ENCODE assay signal across 8 mouse cellular contexts in genomic region chr3:101812341-101812962, GRCm38 (mm10). TPM values are rescaled to one million over a fixed set of nuclear protein-coding genes. Genes with fewer than 3 reads are reported as not detected.
A peak's percentile ranks its signal among the peaks of the same experiment; 100 is the strongest.
DNase-seq lines count a peak whose midpoint lies in the region; ATAC-seq and TF ChIP-seq lines count a peak whose summit lies in the region.

No protein-coding gene starts in this region.

- 69% methylated on average over 10 of the region's 10 CpGs for WGBS in kidney, adult 2 months
- 66% methylated on average over 10 of the region's 10 CpGs for WGBS in limb, embryonic 11.5 days
- WGBS in thymus, adult 2 months = 63% methylated on average over 10 of the region's 10 CpGs

- no peaks in the 10 kb centered on the region for H3K4me1 ChIP-seq in kidney, adult 2 months (ENCODE audit: control insufficient read depth, insufficient read depth, low read length)
- no peaks in the 10 kb centered on the region for H3K4me1 ChIP-seq in limb, embryonic 11.5 days (ENCODE audit: control insufficient read depth, insufficient read depth, low read length)
- peaks cover 8% of the 10 kb centered on the region for H3K4me1 ChIP-seq in thymus, adult 2 months (replicated peaks; ENCODE audit: control insufficient read depth, insufficient read depth, low read length)

- ATAC-seq in activated CD4-positive, CD25-positive, alpha-beta regulatory T cell, adult 4 months = peak; percentile 85
- peak; percentile 91 for ATAC-seq in granulocyte monocyte progenitor cell, adult 5-6 weeks (replicated peaks; ENCODE audit: poor library complexity, severe bottlenecking)
- peak; percentile 81; the same call in 1 of the 2 replicates for ATAC-seq in limb, embryonic 11.5 days (ENCODE audit: insufficient number of reproducible peaks, low FRiP score, low TSS enrichment, low read depth)

- no peak overlapping the region for H3K4me2 ChIP-seq in limb, embryonic 11.5 days (ENCODE audit: low read depth, severe bottlenecking)

- no peaks in the 10 kb centered on the region for H3K27me3 ChIP-seq in kidney, adult 2 months (replicated peaks; ENCODE audit: control insufficient read depth, insufficient read depth, low read length)
- no peaks in the 10 kb centered on the region for H3K27me3 ChIP-seq in limb, embryonic 11.5 days (ENCODE audit: control insufficient read depth, insufficient read depth, low read length)
- no peaks in the 10 kb centered on the region for H3K27me3 ChIP-seq in thymus, adult 2 months (ENCODE audit: control insufficient read depth, insufficient read depth, low read length)

- H3K9me3 ChIP-seq in limb, embryonic 11.5 days (ENCODE audit: control insufficient read depth, low read length) = no peaks in the 10 kb centered on the region

- DNase-seq in CD4-positive helper T cell, adult 2 months (ENCODE audit: low read depth, low spot score) = peak; percentile 60
- peak; percentile 87 for DNase-seq in embryo, embryonic 10.5 days (ENCODE audit: low spot score)
- peak; percentile 83 for DNase-seq in kidney, adult 2 months
- DNase-seq in limb, embryonic 11.5 days (ENCODE audit: low spot score) = peak; percentile 83
- peak; percentile 84 for DNase-seq in naive thymus-derived CD4-positive, alpha-beta T cell, adult 2 months (ENCODE audit: low read depth)
- peak; percentile 71 for DNase-seq in thymus, adult 2 months

- TF ChIP-seq POLR2A in kidney, adult 2 months (IDR thresholded peaks at IDR 0.05; ENCODE audit: low read depth, low read length) = no peak
- TF ChIP-seq POLR2A in thymus, adult 2 months (IDR thresholded peaks at IDR 0.05; ENCODE audit: control insufficient read depth, extremely low read depth, insufficient read depth, low read length, poor library complexity) = no peak

- H3K36me3 ChIP-seq in kidney, adult 2 months (ENCODE audit: control insufficient read depth, insufficient read depth, low read length) = no peaks in the 10 kb centered on the region
- no peaks in the 10 kb centered on the region for H3K36me3 ChIP-seq in limb, embryonic 11.5 days (ENCODE audit: control insufficient read depth, insufficient read depth, low read length)
- no peaks in the 10 kb centered on the region for H3K36me3 ChIP-seq in thymus, adult 2 months (ENCODE audit: control insufficient read depth, insufficient read depth, low read length)

- peak; percentile 97 for TF ChIP-seq CTCF in kidney, adult 2 months (conservative IDR thresholded peaks at IDR 0.05; ENCODE audit: insufficient read depth, insufficient read length, low read depth, low read length)
- no peak for TF ChIP-seq CTCF in thymus, adult 2 months (IDR thresholded peaks at IDR 0.05; ENCODE audit: borderline replicate concordance, control insufficient read depth, extremely low read depth, insufficient read depth, low read length, poor library complexity)

- H3K9ac ChIP-seq in limb, embryonic 11.5 days (ENCODE audit: low read length) = peak overlapping the region; percentile 22; the same call in 1 of the 2 replicates

- H3K4me3 ChIP-seq in kidney, adult 2 months (ENCODE audit: insufficient read depth, low read depth, low read length) = no peak overlapping the region
- H3K4me3 ChIP-seq in limb, embryonic 11.5 days (ENCODE audit: low read depth, low read length) = no peak overlapping the region
- H3K4me3 ChIP-seq in thymus, adult 2 months (ENCODE audit: control insufficient read depth, insufficient read depth, low read length) = no peak overlapping the region

- no peak overlapping the region for H3K27ac ChIP-seq in kidney, adult 2 months (ENCODE audit: insufficient read depth, low read depth, low read length)
- H3K27ac ChIP-seq in limb, embryonic 11.5 days (replicated peaks; ENCODE audit: low read depth, low read length) = no peak overlapping the region
- H3K27ac ChIP-seq in thymus, adult 2 months (ENCODE audit: control insufficient read depth, insufficient read depth, low read length) = no peak overlapping the region

RNA-seq across cellular contexts. Expression of gene Mab21l3, which starts 36.3 kb away (rescaled TPM):
- not detected for polyA plus RNA-seq in activated CD4-positive, CD25-positive, alpha-beta regulatory T cell, adult 4 months (2017; shearing (Covaris generic))
- total RNA-seq in granulocyte monocyte progenitor cell, adult 5-6 weeks (2014; fragmentation: Nextera tagmentation) = not detected in 2 replicates
- total RNA-seq in granulocyte monocyte progenitor cell, adult 5-6 weeks (2017) = 0.05 TPM in 1 of 2 replicates, not detected in the other
- polyA plus RNA-seq in kidney, adult 2 months (2012; rRNA removed) = 1.8 TPM in 2 replicates
- 0.79 and 1.1 TPM in 2 replicates for polyA plus RNA-seq in limb, embryonic 11.5 days (2014; fragmentation: Nextera tagmentation; extraction: Ambion mirVana)
- polyA plus RNA-seq in thymus, adult 2 months (2012; rRNA removed) = 3.6 and 4.0 TPM in 2 replicates
